Mouse (Mus musculus): ENCODE measurements around the gene Hist1h2bh. TPM values are rescaled to one million over a fixed set of nuclear protein-coding genes. Genes with fewer than 3 reads are reported as not detected.
"Not testable (repeated sequence)": the region's sequence is repeated elsewhere in the genome, so short reads cannot be mapped to it uniquely, and the experiment has no call there.

The Hist1h2bh gene
- polyA plus RNA-seq, 1 experiment from 2014 or later: 0.69 TPM

DNA sequence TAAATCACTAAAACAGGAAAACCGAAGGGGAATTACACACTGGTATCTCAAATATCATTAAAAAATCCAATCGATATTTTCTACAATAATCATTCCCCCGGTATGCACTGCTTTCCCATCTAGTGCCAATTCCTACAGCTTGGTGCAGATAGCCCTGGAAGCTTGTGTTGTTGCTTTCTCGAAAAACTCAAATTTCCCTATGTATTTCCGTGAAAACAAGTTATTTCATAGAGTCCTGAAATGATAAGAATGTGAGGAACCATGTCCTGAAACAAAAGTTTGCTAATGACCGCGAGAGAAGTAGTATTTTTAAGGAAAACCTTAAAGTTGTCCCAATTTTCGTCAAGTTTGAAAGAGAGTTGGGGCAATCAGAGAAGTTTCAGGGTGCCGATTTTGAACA, 11.2 kb upstream of the Hist1h2bh start:
- no peak for DNase-seq (ENCODE audit: low spot score)
- H3K36me3 ChIP-seq: no peaks in the 10 kb centered on the region

DNA sequence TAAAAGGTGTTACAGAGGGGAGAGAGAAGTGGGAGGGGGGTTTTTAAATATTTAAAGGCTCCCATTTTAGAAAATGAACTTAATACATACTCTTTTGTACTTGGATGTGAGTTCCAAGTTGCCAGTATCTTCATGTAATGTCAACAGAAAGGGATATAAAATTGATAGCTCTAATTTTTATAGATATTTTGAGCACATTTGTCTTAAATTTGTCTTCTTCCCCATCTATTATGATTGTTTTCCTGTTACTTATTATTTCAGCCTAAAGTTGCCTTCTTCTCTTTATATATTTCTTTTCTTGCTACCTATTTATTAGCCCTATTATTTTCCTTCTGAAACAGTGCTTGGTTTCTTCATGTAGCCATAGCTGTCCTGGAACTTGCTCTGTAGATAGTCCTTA, 9.8 kb upstream of the Hist1h2bh start, which contains the start of gene Hist1h1d:
Gene Hist1h1d, plus strand, starts transcription at position 301 of the 400 bp plus-strand sequence.
- Histone ChIP-seq H3K9me3 (replicated peaks) (no peaks in the 10 kb centered on the region), H3K4me1 (peaks cover 22% of the 10 kb centered on the region), H3K36me3 (no peaks in the 10 kb centered on the region), H3K27ac (peak within 1 kb of the TSS; percentile 97), H3K4me3 (peak within 1 kb of the TSS; percentile 52; the same call in 1 of the 2 replicates), H3K27me3 (ENCODE audit: low read depth, poor library complexity, severe bottlenecking) (no peaks in the 10 kb centered on the region)
- DNase-seq (ENCODE audit: low spot score): no peak

More for the DNA sequence above, 11.2 kb upstream of the Hist1h2bh start:
- no peaks in the 10 kb centered on the region for H3K9me3 ChIP-seq (replicated peaks)
- no peaks in the 10 kb centered on the region for H3K27me3 ChIP-seq (ENCODE audit: low read depth, poor library complexity, severe bottlenecking)
- peak overlapping the region; percentile 69 for H3K4me3 ChIP-seq
- H3K27ac ChIP-seq: peak overlapping the region; percentile 97
- 27% methylated on average over 9 of the region's 9 CpGs for WGBS
- peaks cover 19% of the 10 kb centered on the region for H3K4me1 ChIP-seq

- H3K36me3 ChIP-seq: no peaks in the 10 kb centered on the region
- peak; percentile 35 for DNase-seq (ENCODE audit: low spot score)
- peak overlapping the region; percentile 97 for H3K27ac ChIP-seq
- no peaks in the 10 kb centered on the region for H3K27me3 ChIP-seq (ENCODE audit: low read depth, poor library complexity, severe bottlenecking)
- WGBS: 61% methylated on average over 8 of the region's 8 CpGs
- H3K4me3 ChIP-seq: peak overlapping the region; percentile 52
- H3K4me1 ChIP-seq: peaks cover 22% of the 10 kb centered on the region
- no peaks in the 10 kb centered on the region for H3K9me3 ChIP-seq (replicated peaks)
Observed at GRCm38 (mm10) chr13:23551931-23552914, 9.0 kb upstream of the Hist1h2bh start.

DNA sequence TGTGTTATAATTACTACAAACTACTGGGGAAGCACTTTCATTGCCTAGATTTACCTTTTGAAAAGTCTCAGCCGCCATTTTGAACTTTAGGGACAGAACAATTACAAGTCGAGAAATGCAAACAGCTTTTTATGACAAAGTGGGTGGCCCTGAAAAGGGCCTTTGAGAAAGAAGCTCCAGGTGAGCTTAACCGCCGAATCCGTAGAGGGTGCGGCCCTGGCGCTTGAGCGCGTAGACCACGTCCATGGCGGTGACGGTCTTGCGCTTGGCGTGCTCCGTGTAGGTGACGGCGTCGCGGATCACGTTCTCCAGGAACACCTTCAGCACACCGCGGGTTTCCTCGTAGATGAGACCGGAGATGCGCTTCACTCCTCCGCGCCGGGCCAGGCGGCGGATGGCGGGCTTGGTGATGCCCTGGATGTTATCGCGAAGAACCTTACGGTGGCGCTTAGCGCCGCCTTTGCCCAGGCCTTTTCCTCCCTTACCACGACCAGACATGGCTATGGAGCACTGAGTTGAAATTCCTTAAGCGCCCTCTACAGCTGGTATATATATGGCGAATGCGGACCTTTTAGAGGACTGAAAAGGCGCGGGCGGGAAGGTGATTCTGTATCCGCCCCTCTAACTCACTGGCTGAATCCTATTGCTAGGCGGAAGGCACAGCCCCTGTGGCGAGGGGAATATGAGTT, 8.1 kb upstream of the Hist1h2bh start, which contains the start of gene Hist1h4f:
Gene Hist1h4f, minus strand, starts transcription at position 503 of the 689 bp plus-strand sequence.
- not testable (repeated sequence) for H3K36me3 ChIP-seq; H3K9me3 ChIP-seq (replicated peaks); H3K27me3 ChIP-seq (ENCODE audit: low read depth, poor library complexity, severe bottlenecking)
- DNase-seq (ENCODE audit: low spot score): peak; percentile 95
- Histone ChIP-seq H3K4me1 (peaks cover 22% of the 10 kb centered on the region), H3K27ac (peak within 1 kb of the TSS; percentile 97), H3K4me3 (peak within 1 kb of the TSS; percentile 52)
- under 1% methylated on average over 47 of the region's 47 CpGs for WGBS

GRCm38 (mm10) chr13:23550761-23551145, 7.6 kb upstream of the Hist1h2bh start:
- WGBS: 5% methylated on average over 3 of the region's 3 CpGs
- peaks cover 22% of the 10 kb centered on the region for H3K4me1 ChIP-seq
- H3K4me3 ChIP-seq: peak overlapping the region; percentile 52
- H3K27me3 ChIP-seq (ENCODE audit: low read depth, poor library complexity, severe bottlenecking): no peaks in the 10 kb centered on the region
- peak overlapping the region; percentile 97 for H3K27ac ChIP-seq
- no peaks in the 10 kb centered on the region for H3K36me3 ChIP-seq
- peak; percentile 46 for DNase-seq (ENCODE audit: low spot score)
- H3K9me3 ChIP-seq (replicated peaks): no peaks in the 10 kb centered on the region

DNA sequence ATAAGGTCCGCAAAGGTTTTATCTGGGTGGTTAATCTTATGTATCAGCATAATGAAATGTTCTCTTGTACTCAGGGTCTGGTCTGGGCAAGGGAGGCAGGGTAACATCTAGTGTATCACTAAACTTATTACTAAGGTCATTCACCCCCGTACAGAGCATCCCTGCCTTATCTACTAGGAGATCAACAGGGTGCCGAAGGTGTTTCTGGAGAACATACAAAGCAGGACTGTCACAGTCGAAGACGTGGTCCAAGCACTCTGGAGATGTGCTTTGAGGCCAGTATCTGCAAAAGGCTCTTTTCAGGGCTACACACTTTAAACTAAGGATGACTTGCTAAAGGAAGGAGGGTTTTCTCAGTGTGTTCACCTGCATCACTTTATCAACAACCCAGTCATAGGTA, 3.5 kb upstream of the Hist1h2bh start:
- Histone ChIP-seq H3K4me3 (no peak overlapping the region; the same call in 1 of the 2 replicates), H3K9me3 (replicated peaks) (no peaks in the 10 kb centered on the region), H3K27ac (peak overlapping the region; percentile 68), H3K4me1 (peaks cover 15% of the 10 kb centered on the region), H3K36me3 (no peaks in the 10 kb centered on the region), H3K27me3 (ENCODE audit: low read depth, poor library complexity, severe bottlenecking) (no peaks in the 10 kb centered on the region)
- 74% methylated on average over 5 of the region's 5 CpGs for WGBS
- no peak for DNase-seq (ENCODE audit: low spot score)

GRCm38 (mm10) chr13:23544787-23545120, 1.6 kb upstream of the Hist1h2bh start:
- peak overlapping the region; percentile 57 for H3K4me3 ChIP-seq
- peak overlapping the region; percentile 96 for H3K27ac ChIP-seq
- DNase-seq (ENCODE audit: low spot score); H3K27me3 ChIP-seq (ENCODE audit: low read depth, poor library complexity, severe bottlenecking); H3K36me3 ChIP-seq; H3K9me3 ChIP-seq (replicated peaks): not testable (repeated sequence)
- WGBS: under 1% methylated on average over 13 of the region's 14 CpGs
- peaks cover 10% of the 10 kb centered on the region; the same call in 1 of the 2 replicates for H3K4me1 ChIP-seq

- H3K27me3 ChIP-seq (ENCODE audit: low read depth, poor library complexity, severe bottlenecking): no peaks in the 10 kb centered on the region
- no peaks in the 10 kb centered on the region for H3K36me3 ChIP-seq
- DNase-seq (ENCODE audit: low spot score): peak; percentile 55
- H3K4me3 ChIP-seq: peak within 1 kb of the TSS; percentile 57
- WGBS: 1% methylated on average over 26 of the region's 45 CpGs
- peaks cover 10% of the 10 kb centered on the region; the same call in 1 of the 2 replicates for H3K4me1 ChIP-seq
- no peaks in the 10 kb centered on the region for H3K9me3 ChIP-seq (replicated peaks)
- peak within 1 kb of the TSS; percentile 96 for H3K27ac ChIP-seq
Observed at GRCm38 (mm10) chr13:23543965-23544786, 984 bp upstream of the Hist1h2bh start, which contains the start of gene Hist1h3f. Hist1h3f (plus strand) TSS chr13:23544052.

DNA sequence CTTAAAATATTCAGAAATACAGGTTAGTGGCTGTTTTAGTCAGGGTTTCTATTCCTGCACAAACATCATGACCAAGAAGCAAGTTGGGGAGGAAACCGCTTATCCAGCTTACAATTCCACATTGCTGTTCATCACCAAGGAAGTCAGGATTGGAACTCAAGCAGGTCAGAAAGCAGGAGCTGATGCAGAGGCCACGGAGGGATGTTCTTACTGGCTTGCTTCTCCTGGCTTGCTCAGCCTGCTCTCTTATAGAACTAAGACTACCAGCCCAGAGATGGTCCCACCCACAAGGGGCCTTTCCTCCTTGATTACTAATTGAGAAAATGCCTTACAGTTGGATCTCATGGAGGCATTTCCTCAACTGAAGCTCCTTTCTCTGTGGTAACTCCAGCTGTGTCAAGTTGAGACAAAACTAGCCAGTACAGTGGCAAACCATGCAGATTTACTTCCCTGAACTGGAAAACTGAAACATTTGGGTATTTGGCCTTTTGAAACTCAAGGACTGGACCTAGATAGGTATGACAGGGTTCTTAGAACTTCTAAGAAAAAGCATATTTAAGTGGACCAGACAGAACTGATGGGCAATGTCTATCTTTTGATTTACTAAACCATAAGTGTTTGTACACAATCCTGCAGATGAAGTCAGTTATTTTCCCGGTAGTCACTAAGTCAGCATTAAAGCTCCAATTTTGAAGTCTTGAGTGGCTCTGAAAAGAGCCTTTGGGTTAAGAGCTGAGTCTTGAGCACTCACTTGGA, 789 bp downstream of the Hist1h2bh start:
- not testable (repeated sequence) for DNase-seq (ENCODE audit: low spot score)
- 11% methylated on average over 3 of the region's 3 CpGs for WGBS

DNA sequence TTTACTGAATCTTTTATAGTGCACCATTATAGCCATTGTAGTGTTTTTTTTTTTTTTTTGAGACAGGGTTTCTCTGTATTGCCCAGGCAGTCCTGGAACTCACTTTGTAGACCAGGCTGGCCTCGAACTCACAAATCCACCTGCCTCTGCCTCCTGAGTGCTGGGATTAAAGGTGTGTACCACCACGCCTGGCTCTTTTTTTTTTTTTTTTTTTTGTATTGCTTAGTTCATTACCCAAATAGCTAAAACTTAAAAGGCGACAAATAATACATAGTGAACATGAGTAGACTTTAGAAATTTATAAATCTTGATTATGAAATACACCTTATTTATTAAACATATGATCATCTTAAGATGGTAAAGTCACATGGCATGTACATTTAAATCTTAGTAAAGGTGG, 1.7 kb downstream of the Hist1h2bh start:
- Histone ChIP-seq H3K4me3 (no peak overlapping the region), H3K27ac (no peak overlapping the region), H3K36me3 (no peaks in the 10 kb centered on the region), H3K9me3 (replicated peaks) (no peaks in the 10 kb centered on the region), H3K27me3 (ENCODE audit: low read depth, poor library complexity, severe bottlenecking) (no peaks in the 10 kb centered on the region), H3K4me1 (peaks cover 25% of the 10 kb centered on the region)
- WGBS: 93% methylated on average over 3 of the region's 3 CpGs
- DNase-seq (ENCODE audit: low spot score): no peak

More for the DNA sequence above, 789 bp downstream of the Hist1h2bh start:
- not testable (repeated sequence) for H3K36me3 ChIP-seq; H3K27me3 ChIP-seq (ENCODE audit: low read depth, poor library complexity, severe bottlenecking); H3K9me3 ChIP-seq (replicated peaks)
- H3K27ac ChIP-seq: peak overlapping the region; percentile 96
- H3K4me3 ChIP-seq: peak overlapping the region; percentile 57
- peaks cover 16% of the 10 kb centered on the region for H3K4me1 ChIP-seq

GRCm38 (mm10) chr13:23539821-23540220, 3.4 kb downstream of the Hist1h2bh start:
- DNase-seq (ENCODE audit: low spot score); H3K27ac ChIP-seq; H3K9me3 ChIP-seq (replicated peaks); H3K27me3 ChIP-seq (ENCODE audit: low read depth, poor library complexity, severe bottlenecking); H3K4me3 ChIP-seq; H3K36me3 ChIP-seq: not testable (repeated sequence)
- 69% methylated on average over 1 of the region's 1 CpGs for WGBS
- H3K4me1 ChIP-seq: peaks cover 30% of the 10 kb centered on the region

DNA sequence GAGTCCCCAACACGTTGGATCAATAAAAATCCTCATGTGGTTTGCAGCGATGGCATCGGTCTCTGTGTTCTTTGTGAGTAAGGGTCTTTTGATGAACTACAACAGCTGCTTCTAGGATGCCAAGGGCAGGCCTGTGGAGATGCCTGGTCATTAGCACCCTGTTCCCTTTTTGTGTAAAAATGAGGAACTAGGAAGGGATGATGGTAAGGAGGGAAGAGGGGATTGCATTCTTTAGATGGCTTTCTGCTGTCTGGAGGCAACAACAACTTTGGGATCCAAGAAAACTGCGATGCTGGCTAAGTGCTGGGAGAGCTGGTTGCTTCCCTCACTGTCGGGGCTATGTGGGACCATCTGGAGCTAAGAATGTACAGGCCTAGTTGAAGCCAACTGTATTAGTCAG, 4.9 kb downstream of the Hist1h2bh start:
- Histone ChIP-seq H3K9me3 (replicated peaks) (no peaks in the 10 kb centered on the region), H3K27me3 (ENCODE audit: low read depth, poor library complexity, severe bottlenecking) (no peaks in the 10 kb centered on the region), H3K36me3 (no peaks in the 10 kb centered on the region), H3K4me3 (no peak overlapping the region), H3K27ac (peak overlapping the region; percentile 69), H3K4me1 (peaks cover 30% of the 10 kb centered on the region)
- DNase-seq (ENCODE audit: low spot score): no peak
- 68% methylated on average over 5 of the region's 5 CpGs for WGBS
